22 mouse cellular contexts compared by ENCODE assay signal in genomic region chr6:120943551-120943950, GRCm38 (mm10). TPM values are rescaled to one million over a fixed set of nuclear protein-coding genes. Genes with fewer than 3 reads are reported as not detected.
DNase-seq lines count a peak whose midpoint lies in the region; ATAC-seq and TF ChIP-seq lines count a peak whose summit lies in the region.
"Had no signal": no experiment of that assay in that cellular context is flagged by ENCODE, and none has a peak within 500 bp of the region (broad histone marks: within the 10 kb centered on the region; RNA-seq: fewer than 3 reads in every experiment).

No protein-coding gene starts in this region.

- DNase-seq in liver: no peak
- no peak for DNase-seq in liver, embryonic 14.5 days (ENCODE audit: low read depth in 3 of 3, low spot score in 3 of 3)
- no peak for DNase-seq in ovary, postnatal 10 days (ENCODE audit: low spot score)
- DNase-seq: adrenal gland, adult 8-10 months; adrenal gland, postnatal 25 days; cerebellum, adult 18-20 months; cerebellum, adult 9-10 months; cerebellum, postnatal 14 days; gastrocnemius, adult 2 months; gastrocnemius, postnatal 14 days; heart, adult 11 months had no signal

- WGBS in liver, embryonic 12.5 days (ENCODE audit: insufficient replicate concordance): 37% methylated on average over 10 of the region's 10 CpGs
- 42% methylated on average over 10 of the region's 10 CpGs for WGBS in liver, embryonic 14.5 days (ENCODE audit: insufficient replicate concordance)

- peak overlapping the region; percentile 19; the same call in 1 of the 2 replicates for H3K4me2 ChIP-seq in liver, embryonic 12.5 days
- no peak overlapping the region for H3K4me2 ChIP-seq in liver, embryonic 14.5 days (ENCODE audit: low read depth)
- H3K4me2 ChIP-seq: forebrain, embryonic 13.5 days; heart, embryonic 11.5 days; hindbrain, embryonic 12.5 days; hindbrain, embryonic 15.5 days had no signal

- peaks cover 11% of the 10 kb centered on the region for H3K4me1 ChIP-seq in liver, embryonic 12.5 days
- peaks cover 0 to 5% of the 10 kb centered on the region in 2 experiments; a peak in 3 of 4 replicates for H3K4me1 ChIP-seq in liver, embryonic 14.5 days (replicated peaks; ENCODE audit: control insufficient read depth in 2 of 2, insufficient read depth in 2 of 2, low read length in 1 of 2)
- H3K4me1 ChIP-seq: forebrain, embryonic 10.5 days; forebrain, embryonic 13.5 days; hindbrain, embryonic 12.5 days; hindbrain, embryonic 15.5 days had no signal

- no peak overlapping the region for H3K9ac ChIP-seq in liver, embryonic 12.5 days
- no peak overlapping the region for H3K9ac ChIP-seq in liver, embryonic 14.5 days (replicated peaks)
- H3K9ac ChIP-seq: forebrain, embryonic 13.5 days; hindbrain, embryonic 12.5 days; hindbrain, embryonic 15.5 days had no signal

- no peaks in the 10 kb centered on the region for H3K27me3 ChIP-seq in liver, embryonic 12.5 days (replicated peaks)
- no peaks in the 10 kb centered on the region for H3K27me3 ChIP-seq in liver, embryonic 14.5 days (ENCODE audit: control insufficient read depth, insufficient read depth, low read length)
- H3K27me3 ChIP-seq: forebrain, embryonic 13.5 days; hindbrain, embryonic 12.5 days; hindbrain, embryonic 15.5 days had no signal

- no peak for TF ChIP-seq EP300 in liver, embryonic 14.5 days (IDR thresholded peaks at IDR 0.05; ENCODE audit: low read depth)

- no peaks in the 10 kb centered on the region for H3K9me3 ChIP-seq in liver, embryonic 12.5 days (replicated peaks)
- no peaks in the 10 kb centered on the region for H3K9me3 ChIP-seq in liver, embryonic 14.5 days (ENCODE audit: control insufficient read depth, low read length)
- H3K9me3 ChIP-seq: forebrain, embryonic 10.5 days; forebrain, embryonic 13.5 days; hindbrain, embryonic 12.5 days; hindbrain, embryonic 15.5 days had no signal

- TF ChIP-seq CTCF in liver, embryonic 14.5 days (IDR thresholded peaks at IDR 0.05; ENCODE audit: low read depth): no peak

- H3K36me3 ChIP-seq in liver, embryonic 12.5 days: peaks cover 51% of the 10 kb centered on the region
- H3K36me3 ChIP-seq in liver, embryonic 14.5 days (replicated peaks; ENCODE audit: control insufficient read depth, insufficient read depth, low read depth): no peaks in the 10 kb centered on the region; the same call in none of the 2 replicates

- no peak overlapping the region for H3K27ac ChIP-seq in liver, embryonic 12.5 days
- H3K27ac ChIP-seq in liver, embryonic 14.5 days: no peak overlapping the region
- H3K27ac ChIP-seq: forebrain, embryonic 10.5 days; forebrain, embryonic 13.5 days; gastrocnemius, adult 2 months; hindbrain, embryonic 12.5 days; hindbrain, embryonic 15.5 days had no signal

- peak; percentile 59 for ATAC-seq in liver, embryonic 12.5 days
- peak; percentile 58 for ATAC-seq in liver, embryonic 14.5 days (ENCODE audit: insufficient read depth)
- ATAC-seq in megakaryocyte-erythroid progenitor cell, adult 5-6 weeks (replicated peaks; ENCODE audit: low FRiP score, low TSS enrichment, poor library complexity, severe bottlenecking): 0 out of 2 replicates have a peak, but pooled peaks have one; percentile 25
- no peak for ATAC-seq in frontal cortex, adult (ENCODE audit: low TSS enrichment)
- ATAC-seq: activated CD4-positive, CD25-positive, alpha-beta regulatory T cell, adult 4 months; CD4-positive, CD25-positive, alpha-beta regulatory T cell, adult 4 months; forebrain, embryonic 13.5 days; forebrain, embryonic 16.5 days had no signal

- no peak overlapping the region for H3K4me3 ChIP-seq in liver, embryonic 12.5 days
- H3K4me3 ChIP-seq in liver, embryonic 14.5 days (ENCODE audit: insufficient read depth in 1 of 2, low read depth in 2 of 2, low read length in 2 of 2): no peak overlapping the region
- H3K4me3 ChIP-seq: forebrain, embryonic 10.5 days; forebrain, embryonic 13.5 days; gastrocnemius, adult 2 months; hindbrain, embryonic 12.5 days; hindbrain, embryonic 15.5 days had no signal

RNA-seq across cellular contexts. Expression of gene Bid, which starts 26.9 kb away (rescaled TPM):
- 32.4 and 32.9 TPM in 2 replicates for polyA plus RNA-seq in liver, embryonic 12.5 days (2016; fragmentation: Nextera tagmentation; extraction: Ambion mirVana)
- polyA plus RNA-seq in liver, embryonic 14.5 days (2012; rRNA removed): 14.5 and 16.2 TPM in 2 replicates
- 25.6 and 26.1 TPM in 2 replicates for polyA plus RNA-seq in liver, embryonic 14.5 days (2014; fragmentation: Nextera tagmentation; extraction: Ambion mirVana)
- total RNA-seq in megakaryocyte-erythroid progenitor cell, adult 5-6 weeks (2014; fragmentation: Nextera tagmentation): 55.4 TPM in 2 replicates
- 23.7 and 25.8 TPM in 2 replicates for total RNA-seq in megakaryocyte-erythroid progenitor cell, adult 5-6 weeks (2017)
